In the genomic region with DNA sequence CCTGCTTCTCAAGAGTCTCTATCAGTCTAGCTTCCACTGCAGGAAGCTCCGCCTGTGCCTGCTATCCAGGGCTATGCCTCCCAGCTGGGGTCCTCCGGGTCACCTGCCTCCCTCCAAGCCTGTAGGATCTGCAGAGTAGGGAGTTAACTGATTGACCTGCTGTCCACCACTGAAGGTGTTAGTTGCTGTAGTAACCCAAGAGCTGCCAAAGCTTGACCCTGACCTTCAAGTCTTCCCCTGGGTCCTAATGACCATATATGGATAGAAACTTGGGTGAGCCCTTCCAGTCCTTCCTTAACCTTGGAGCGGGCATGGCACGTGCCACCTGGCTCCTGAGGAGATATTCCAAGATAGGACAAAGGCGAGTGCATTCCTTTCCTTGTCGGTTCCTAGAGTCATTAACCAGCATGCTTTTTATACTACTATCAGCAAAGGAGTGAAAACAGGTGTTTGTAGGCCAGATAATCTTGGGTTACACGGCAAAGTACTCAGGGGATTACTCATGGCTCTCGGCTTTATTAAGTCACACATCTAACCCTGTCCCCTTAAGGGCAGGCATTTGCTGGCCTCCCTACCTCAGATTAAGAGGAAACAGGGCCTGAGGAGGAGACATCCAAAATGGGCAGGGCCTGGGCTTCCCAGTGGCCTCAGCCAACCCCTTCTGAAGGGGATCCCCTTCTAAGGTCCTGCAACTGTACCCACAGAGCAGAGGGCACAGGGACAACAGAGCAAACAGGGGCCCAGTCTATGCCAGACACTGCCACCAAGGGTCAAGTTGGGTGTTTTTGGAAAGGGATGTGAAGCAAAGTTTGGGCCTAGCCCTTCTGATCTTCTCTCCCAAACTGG, we compare ENCODE assay signal across 15 mouse cellular contexts. TPM values are rescaled to one million over a fixed set of nuclear protein-coding genes. Genes with fewer than 3 reads are reported as not detected.
DNase-seq lines count a peak whose midpoint lies in the region; ATAC-seq and TF ChIP-seq lines count a peak whose summit lies in the region.
"Had no signal": no experiment of that assay in that cellular context is flagged by ENCODE, and none has a peak within 500 bp of the region (broad histone marks: within the 10 kb centered on the region; RNA-seq: fewer than 3 reads in every experiment).

No protein-coding gene starts in this region.

- 45% methylated on average over 8 of the region's 8 CpGs for WGBS in heart, adult 2 months
- 58% methylated on average over 8 of the region's 8 CpGs for WGBS in intestine, embryonic 16.5 days
- WGBS in midbrain, embryonic 14.5 days, result 79% methylated on average over 8 of the region's 8 CpGs

- H3K4me1 ChIP-seq in heart, adult 2 months (ENCODE audit: control insufficient read depth, insufficient read depth, low read length), result peaks cover 8% of the 10 kb centered on the region
- peaks cover 10% of the 10 kb centered on the region for H3K4me1 ChIP-seq in intestine, embryonic 16.5 days (ENCODE audit: control insufficient read depth, insufficient read depth, low read length)
- H3K4me1 ChIP-seq in midbrain, embryonic 14.5 days (ENCODE audit: control insufficient read depth, insufficient read depth, low read length), result no peaks in the 10 kb centered on the region
- H3K4me1 ChIP-seq: limb, embryonic 13.5 days; lung, embryonic 15.5 days had no signal

- H3K27me3 ChIP-seq in heart, adult 2 months (ENCODE audit: control insufficient read depth, insufficient read depth, low read length), result no peaks in the 10 kb centered on the region
- no peaks in the 10 kb centered on the region for H3K27me3 ChIP-seq in intestine, embryonic 16.5 days (replicated peaks; ENCODE audit: control insufficient read depth, insufficient read depth, low read length)
- no peaks in the 10 kb centered on the region for H3K27me3 ChIP-seq in midbrain, embryonic 14.5 days (ENCODE audit: control insufficient read depth, insufficient read depth, low read length)
- H3K27me3 ChIP-seq: limb, embryonic 13.5 days; lung, embryonic 15.5 days; neural tube, embryonic 13.5 days had no signal

- no peak overlapping the region for H3K4me2 ChIP-seq in intestine, embryonic 16.5 days (ENCODE audit: low read depth, low read length)
- H3K4me2 ChIP-seq in midbrain, embryonic 14.5 days (ENCODE audit: low read length), result no peak overlapping the region
- H3K4me2 ChIP-seq: limb, embryonic 13.5 days; lung, embryonic 15.5 days; midbrain, embryonic 11.5 days; neural tube, embryonic 13.5 days had no signal

- H3K27ac ChIP-seq in heart, adult 2 months, result peak overlapping the region; percentile 84
- H3K27ac ChIP-seq in intestine, embryonic 16.5 days (ENCODE audit: low read length), result no peak overlapping the region
- H3K27ac ChIP-seq in midbrain, embryonic 14.5 days (replicated peaks; ENCODE audit: low read depth, low read length), result no peak overlapping the region
- H3K27ac ChIP-seq: limb, embryonic 13.5 days; lung, embryonic 15.5 days; neural tube, embryonic 13.5 days had no signal

- no peak for DNase-seq in heart, adult 2 months
- DNase-seq in heart, postnatal 25 days (ENCODE audit: low spot score), result no peak
- peak; percentile 78 for DNase-seq in ZHBTc4 (ENCODE audit: low read depth, low spot score)
- peak; percentile 52 to 89 for DNase-seq in kidney, postnatal 25 days
- no peak for DNase-seq in spleen, adult 12 weeks (ENCODE audit: low spot score)
- DNase-seq in midbrain, embryonic 14.5 days, result no peak
- DNase-seq: cerebellum, postnatal 10 days; thymus, postnatal 14 days had no signal

- TF ChIP-seq POLR2A in heart, adult 2 months (IDR thresholded peaks at IDR 0.05; ENCODE audit: insufficient read depth, low read depth, low read length), result no peak

- peak overlapping the region; percentile 47; the same call in 1 of the 2 replicates for H3K9ac ChIP-seq in heart, adult 2 months (ENCODE audit: low read depth, low read length)
- no peak overlapping the region for H3K9ac ChIP-seq in intestine, embryonic 16.5 days (ENCODE audit: low read depth, low read length)
- no peak overlapping the region for H3K9ac ChIP-seq in midbrain, embryonic 14.5 days (replicated peaks; ENCODE audit: low read length)
- H3K9ac ChIP-seq: limb, embryonic 13.5 days; lung, embryonic 15.5 days; neural tube, embryonic 13.5 days had no signal

- H3K4me3 ChIP-seq in heart, adult 2 months, result no peak overlapping the region
- no peak overlapping the region for H3K4me3 ChIP-seq in intestine, embryonic 16.5 days (ENCODE audit: low read length)
- no peak overlapping the region for H3K4me3 ChIP-seq in midbrain, embryonic 14.5 days (replicated peaks; ENCODE audit: low read depth, low read length)
- H3K4me3 ChIP-seq: limb, embryonic 13.5 days; lung, embryonic 15.5 days; neural tube, embryonic 13.5 days had no signal

- intact Hi-C loops in heart, adult 2 months (cut with DNase I), result no loop called here
- intact Hi-C loops in heart, postnatal 25 days (cut with DNase I), result loop anchor here (2.0 kb wide), 1 partner anchor 15 kb away; no protein-coding TSS in a partner anchor

- peak; percentile 58 for ATAC-seq in intestine, embryonic 16.5 days
- ATAC-seq in midbrain, embryonic 14.5 days (ENCODE audit: low FRiP score, low TSS enrichment), result no peak
- no peak for ATAC-seq in megakaryocyte progenitor cell, adult 5-6 weeks (replicated peaks; ENCODE audit: poor library complexity)
- ATAC-seq: CD4-positive, CD25-positive, alpha-beta regulatory T cell, adult 4 months had no signal

- no peak for TF ChIP-seq EP300 in heart, adult 2 months (IDR thresholded peaks at IDR 0.05; ENCODE audit: insufficient read depth, low read depth, low read length)

- H3K36me3 ChIP-seq in heart, adult 2 months (ENCODE audit: control insufficient read depth, insufficient read depth, low read length), result peaks cover 19% of the 10 kb centered on the region
- H3K36me3 ChIP-seq in intestine, embryonic 16.5 days (ENCODE audit: control insufficient read depth, insufficient read depth, low read length), result no peaks in the 10 kb centered on the region
- no peaks in the 10 kb centered on the region for H3K36me3 ChIP-seq in midbrain, embryonic 14.5 days (ENCODE audit: control insufficient read depth, insufficient read depth, low read length)
- H3K36me3 ChIP-seq: lung, embryonic 15.5 days; neural tube, embryonic 13.5 days had no signal

- no peaks in the 10 kb centered on the region for H3K79me2 ChIP-seq in heart, adult 2 months (replicated peaks; ENCODE audit: control insufficient read depth, insufficient read depth, low read length)

- no peak for TF ChIP-seq CTCF in heart, adult 2 months (IDR thresholded peaks at IDR 0.05)

- no peaks in the 10 kb centered on the region for H3K9me3 ChIP-seq in intestine, embryonic 16.5 days (ENCODE audit: control insufficient read depth, low read length)
- H3K9me3 ChIP-seq in midbrain, embryonic 14.5 days (ENCODE audit: control insufficient read depth, low read length), result no peaks in the 10 kb centered on the region
- H3K9me3 ChIP-seq: limb, embryonic 13.5 days; lung, embryonic 15.5 days; neural tube, embryonic 13.5 days had no signal

RNA-seq across cellular contexts. Expression of a gene that starts 43.6 kb away (rescaled TPM):
- total RNA-seq in heart, adult 2 months (2021), result 100 to 1,000 TPM; 771 to 870 TPM
- 276 and 575 TPM in 2 replicates for polyA plus RNA-seq in heart, adult 2 months (2012; rRNA removed)
- total RNA-seq in heart, postnatal 25 days (2021), result 1,000 to 10,000 TPM; 1,004 to 1,109 TPM
- 8.0 and 8.5 TPM in 2 replicates for polyA plus RNA-seq in intestine, embryonic 16.5 days (2015; fragmentation: Nextera tagmentation; extraction: Ambion mirVana)
- polyA plus RNA-seq in midbrain, embryonic 14.5 days (2014; fragmentation: Nextera tagmentation; extraction: Ambion mirVana), result 17.6 and 25.7 TPM in 2 replicates
- 2.9 and 4.4 TPM in 2 replicates for total RNA-seq in megakaryocyte progenitor cell, adult 5-6 weeks (2015)
- total RNA-seq in megakaryocyte progenitor cell, adult 5-6 weeks (2017), result 13.9 and 18.7 TPM in 2 replicates

Comparison
In these comparisons a context has a peak if more than half of its experiments do, and no peak if none do; other contexts are left out.
1. DNase-seq: peak in ZHBTc4 (single experiment) and kidney, postnatal 25 days (2 of 2); none in heart, adult 2 months (0 of 2), heart, postnatal 25 days (single experiment), spleen, adult 12 weeks (single experiment) and midbrain, embryonic 14.5 days (single experiment).
2. RNA of a gene that starts 43.6 kb away (total RNA-seq): 1,004 to 1,109 TPM in heart, postnatal 25 days and 771 to 870 TPM in heart, adult 2 months; 2.9 to 18.7 TPM in megakaryocyte progenitor cell, adult 5-6 weeks; every median in the first group is over 10 times any median in the second.